Mouse (Mus musculus) c-Kit-negative CD71-positive TER-119-positive erythroid progenitor cells, embryonic 14.5 days (primary cell): Measurements from ENCODE around the gene Kti12.
A peak's percentile ranks its signal among the peaks of the same experiment; 100 is the strongest.

ENCODE experiments used
- DNase-seq: peaks from one replicate; pipeline ENCODE4 v3.0.0-alpha.2; 2013; ENCODE audit warnings: low read depth, low spot score

Kti12 gene

DNA sequence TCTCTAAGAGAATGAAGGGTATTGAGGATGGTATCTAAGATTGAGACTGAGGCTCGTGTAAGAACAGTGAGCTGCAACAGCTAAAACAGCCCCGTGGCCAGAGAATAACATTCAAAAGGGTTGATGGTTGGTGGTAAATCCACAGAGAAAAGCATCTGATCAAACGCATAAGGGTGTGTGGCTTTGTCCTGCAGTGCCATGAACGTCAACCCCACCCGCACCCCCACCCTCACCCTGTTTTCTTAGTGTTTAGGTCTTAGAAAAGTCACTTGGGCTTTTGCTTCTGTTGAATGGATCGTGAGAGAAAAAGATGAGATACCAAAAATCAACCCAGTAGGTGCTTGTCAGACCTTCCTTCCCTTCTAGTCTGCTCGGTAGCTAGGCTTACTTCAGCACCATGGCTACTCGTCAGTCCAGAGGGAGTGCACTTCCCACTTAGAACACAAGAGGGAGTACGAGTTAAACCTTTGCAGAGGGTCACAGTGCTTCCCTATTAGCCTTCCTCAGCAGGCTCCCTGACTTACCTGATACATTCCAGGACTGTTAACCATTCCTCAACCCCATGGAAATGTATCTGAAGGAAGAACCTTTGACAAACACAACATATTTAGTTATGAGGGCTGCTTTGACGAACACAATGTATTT is 22.3 kb downstream of the Kti12 start:
- DNase-seq, result peak; percentile 66

DNA sequence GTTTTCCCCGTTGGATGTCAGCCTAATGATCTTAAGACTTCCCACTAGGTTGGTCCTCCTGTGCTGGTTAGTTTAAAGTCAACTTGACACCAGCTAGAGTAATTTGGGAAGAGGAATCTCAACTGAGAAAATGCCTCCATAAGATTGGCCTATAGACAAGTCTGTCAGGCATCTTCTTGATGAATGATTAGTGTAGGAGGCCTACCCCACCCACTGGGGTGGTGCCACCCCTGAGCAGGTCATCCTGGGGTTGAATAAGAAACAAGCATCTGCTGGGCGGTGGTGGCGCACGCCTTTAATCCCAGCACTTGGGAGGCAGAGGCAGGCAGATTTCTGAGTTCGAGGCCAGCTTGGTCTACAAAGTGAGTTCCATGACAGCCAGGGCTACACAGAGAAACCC is 26.2 kb downstream of the Kti12 start:
- no peak for DNase-seq

GRCm38 (mm10) chr4:108877901-108878300 is 30.3 kb downstream of the Kti12 start:
- DNase-seq, result no peak

DNA sequence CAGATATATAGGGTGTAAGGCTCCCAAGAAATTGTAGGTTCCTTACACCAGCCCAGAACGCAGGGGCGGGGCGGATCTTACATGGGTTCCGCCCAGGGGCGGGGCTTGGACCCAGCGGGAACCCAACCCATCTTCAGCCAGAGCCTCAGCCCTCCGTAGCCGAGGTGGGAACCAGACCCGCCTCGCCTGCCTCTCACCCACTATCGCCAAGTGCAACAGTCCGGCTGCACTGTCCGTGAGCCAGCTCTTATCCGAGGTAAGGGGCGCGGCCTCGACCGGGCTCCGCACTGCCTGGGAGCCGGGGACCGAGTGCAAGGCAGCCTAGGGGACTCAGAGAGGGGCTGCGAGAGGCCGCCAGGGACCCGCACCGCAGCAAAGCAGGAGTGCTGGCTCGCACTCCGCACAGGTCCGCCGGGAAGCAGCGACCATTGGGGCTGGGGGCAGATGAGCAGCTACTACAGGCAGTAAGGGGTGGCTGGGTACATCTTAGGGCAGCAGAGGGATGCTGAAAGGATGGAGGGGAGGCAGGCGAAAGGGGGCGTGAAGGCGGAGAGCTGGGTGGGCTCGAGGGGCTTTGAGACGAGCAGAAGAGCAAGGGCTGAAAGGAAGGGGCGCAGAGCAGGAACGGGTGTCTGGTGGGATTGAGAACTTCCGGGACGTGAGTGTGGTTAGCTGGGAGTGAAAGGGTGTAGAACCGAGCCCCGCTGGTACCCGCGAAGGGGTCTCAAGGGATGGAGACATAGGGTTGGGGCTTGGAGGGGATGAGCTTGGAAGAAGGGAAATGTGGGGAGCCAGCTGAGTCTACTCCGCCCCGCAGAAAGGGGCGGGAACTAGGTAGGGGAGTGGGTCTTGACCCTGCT is 31.6 kb downstream of the Kti12 start, which contains the start of gene Rab3b:
Gene Rab3b, plus strand, starts transcription at position 101 of the 860 bp plus-strand sequence.
- peak; percentile 47 for DNase-seq

GRCm38 (mm10) chr4:108883815-108884214 is 36.2 kb downstream of the Kti12 start:
- DNase-seq, result no peak

DNA sequence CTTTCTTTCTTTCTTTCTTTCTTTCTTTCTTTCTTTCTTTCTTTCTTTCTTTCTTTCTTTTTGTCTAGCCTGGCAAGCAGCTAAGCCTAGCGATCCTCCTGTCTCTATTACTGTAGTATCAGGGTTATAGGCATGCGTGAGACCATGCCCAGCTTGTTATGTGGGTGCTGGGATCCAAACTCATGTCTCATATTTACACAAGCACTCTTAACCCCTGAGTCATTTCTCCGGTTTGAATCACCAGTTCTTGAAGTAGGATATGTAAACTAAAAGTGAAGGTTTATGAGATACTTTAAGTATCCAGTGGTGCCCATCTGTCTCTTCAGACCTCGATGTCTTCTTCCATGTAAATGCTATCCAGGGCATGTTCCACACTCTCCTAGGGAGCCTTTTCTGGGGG is 39.9 kb downstream of the Kti12 start:
- no peak for DNase-seq

GRCm38 (mm10) chr4:108890876-108891275 is 43.3 kb downstream of the Kti12 start:
- DNase-seq, result no peak
